Mouse (Mus musculus) brain, embryonic 14.5 days (tissue): ENCODE results near the gene Srrm4.

Experiments
- CTCF ChIP-seq: fragments of 200-500 bp; IDR thresholded peaks from 2 replicates; pipeline ENCODE4 v1.5.1; 2012; ENCODE audit warnings: inconsistent platforms, mild to moderate bottlenecking, moderate library complexity, borderline replicate concordance; ENCODE audit not compliant: insufficient read depth, insufficient read length; ENCODE audit errors: extremely low read depth
- POLR2A ChIP-seq: fragments of 200-500 bp; IDR thresholded peaks from 2 replicates; pipeline ENCODE4 v1.6.1; 2012; ENCODE audit warnings: mild to moderate bottlenecking, inconsistent platforms, borderline replicate concordance; ENCODE audit not compliant: poor library complexity, insufficient read depth, insufficient read length, severe bottlenecking; ENCODE audit errors: extremely low read depth

DNA sequence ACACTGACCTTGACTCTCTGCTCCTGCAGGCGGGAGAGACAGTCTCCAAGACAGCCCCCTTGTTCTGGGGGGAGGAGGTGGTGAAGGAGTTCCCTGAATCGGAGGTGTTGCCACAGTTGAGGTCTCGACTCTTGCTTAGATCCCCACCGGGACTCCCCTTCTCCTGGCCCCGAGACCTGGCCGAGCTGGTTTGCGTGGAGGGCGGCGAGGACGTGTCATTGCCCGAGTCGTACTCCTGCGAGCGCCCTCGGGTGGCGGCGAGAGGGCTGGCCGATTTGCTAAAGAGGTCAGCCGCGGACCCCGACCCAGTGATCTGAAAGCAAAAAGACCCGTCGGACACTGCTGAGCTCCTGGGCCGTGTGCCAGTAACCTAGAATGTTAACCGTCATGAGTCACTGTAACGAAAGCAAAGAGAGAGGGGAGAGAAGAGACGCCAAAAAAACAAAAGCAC is 138.2 kb downstream of the Srrm4 start:
- TF ChIP-seq CTCF (peak; percentile 50), POLR2A (no peak)
